Mouse (Mus musculus): ENCODE results near the gene Rpl31.

DNA sequence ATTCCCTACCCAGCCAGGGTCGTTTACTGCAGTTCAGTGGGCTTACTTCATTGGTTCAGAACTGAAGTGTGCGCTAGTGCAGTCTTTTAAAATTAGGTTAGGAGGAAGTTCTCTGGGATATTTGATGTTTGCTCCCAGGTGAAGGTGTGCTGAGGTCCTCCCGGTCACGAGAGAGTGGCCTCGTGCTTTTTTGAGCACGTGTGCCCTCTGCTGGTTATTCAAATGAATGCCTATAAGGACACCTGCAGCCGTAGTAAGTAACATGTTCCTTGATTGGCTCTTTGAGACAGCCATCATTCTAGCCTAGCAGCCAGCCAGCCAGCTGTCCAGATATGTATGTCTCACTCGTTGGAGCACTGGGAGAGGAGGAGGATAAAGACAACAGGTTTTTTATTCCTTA, 27.0 kb upstream of the Rpl31 start:
- no peak for TF ChIP-seq TAL1 (IDR thresholded peaks at IDR 0.05; ENCODE audit: low read length)
- no peak for TF ChIP-seq GATA1 (IDR thresholded peaks at IDR 0.05; ENCODE audit: low read length)
